Mouse (Mus musculus) limb, embryonic 14.5 days (tissue): ENCODE measurements around the gene Fam126a. TPM values are rescaled to one million over a fixed set of nuclear protein-coding genes. Genes with fewer than 3 reads are reported as not detected.

Experiments used
- ATAC-seq: fragments of 200-750 bp; cut with Nextera tagmentation; 2 replicates; pipeline ENCODE4 v1.8.0; 2017; ENCODE audit warnings: low read depth, moderate number of reproducible peaks, moderate TSS enrichment; ENCODE audit not compliant: low FRiP score
- DNase-seq: peaks from one replicate; pipeline ENCODE4 v3.0.0-alpha.2; 2015; ENCODE audit warnings: low spot score
- H3K27ac ChIP-seq: fragments of 300-500 bp; sonication (generic); replicated peaks from 2 replicates; pipeline ENCODE4 v1.5.1; 2014; ENCODE audit warnings: low read depth, mild to moderate bottlenecking, low read length, moderate library complexity, mixed read lengths
- H3K27me3 ChIP-seq: fragments of 300-500 bp; sonication (generic); 2 replicates; pipeline ENCODE4 v1.6.1; 2014; ENCODE audit warnings: low read length, mixed read lengths; ENCODE audit not compliant: control insufficient read depth, insufficient read depth
- H3K36me3 ChIP-seq: fragments of 300-500 bp; sonication (generic); 2 replicates; pipeline ENCODE4 v1.6.1; 2014; ENCODE audit warnings: mild to moderate bottlenecking, low read length, moderate library complexity, mixed read lengths; ENCODE audit not compliant: control insufficient read depth, insufficient read depth
- H3K4me1 ChIP-seq: fragments of 300-500 bp; sonication (generic); 2 replicates; pipeline ENCODE4 v1.6.1; 2014; ENCODE audit warnings: antibody characterized with exemption, low read length, mixed read lengths; ENCODE audit not compliant: control insufficient read depth, insufficient read depth
- H3K4me2 ChIP-seq: fragments of 300-500 bp; sonication (generic); replicated peaks from 2 replicates; pipeline ENCODE4 v1.6.1; 2014; ENCODE audit warnings: low read depth, mild to moderate bottlenecking, low read length, moderate library complexity; ENCODE audit not compliant: severe bottlenecking
- H3K4me3 ChIP-seq: fragments of 300-500 bp; sonication (generic); replicated peaks from 2 replicates; pipeline ENCODE4 v1.5.1; 2014; ENCODE audit warnings: low read length
- H3K9ac ChIP-seq: fragments of 300-500 bp; sonication (generic); 2 replicates; pipeline ENCODE4 v1.6.1; 2014; ENCODE audit warnings: mild to moderate bottlenecking, low read depth, low read length, moderate library complexity; ENCODE audit not compliant: severe bottlenecking
- H3K9me3 ChIP-seq: fragments of 300-500 bp; sonication (generic); 2 replicates; pipeline ENCODE4 v1.6.1; 2016; ENCODE audit warnings: low read length; ENCODE audit not compliant: control insufficient read depth
- POLR2A ChIP-seq: fragments of 200-500 bp; IDR thresholded peaks from 2 replicates; pipeline ENCODE4 v1.8.0; 2012; ENCODE audit warnings: inconsistent platforms, mild to moderate bottlenecking, moderate library complexity, borderline replicate concordance; ENCODE audit not compliant: insufficient read depth, insufficient read length; ENCODE audit errors: extremely low read depth
- WGBS: fragments of 180-500 bp; shearing (Covaris S2); extraction: QIAGEN DNeasy Blood & Tissue Kit; methylation state at CpG from one replicate; pipeline ENCODE4 v1.1.7; 2014; 5-methylcytosine and 5-hydroxymethylcytosine counted together
- polyA plus RNA-seq, 2 experiments: library from polyadenylated mRNA; depleted of rRNA in 1 of 2; stranded (reverse) in 1 of 2; unstranded in 1 of 2; fragments of >200 nt; fragmentation: Nextera tagmentation in 1 of 2; extraction: Ambion mirVana in 1 of 2; gene quantifications; 2 replicates each; pipeline versions ENCODE4 v1.2.1 to v1.2.3; 2012 to 2014

The Fam126a gene
- polyA plus RNA-seq, 2 experiments, result 23.4 to 38.5 TPM

GRCm38 (mm10) chr5:23893864-23894771, 136.4 kb downstream of the Fam126a start:
- H3K4me2 ChIP-seq, result no peak overlapping the region
- no peaks in the 10 kb centered on the region for H3K36me3 ChIP-seq
- no peak overlapping the region for H3K27ac ChIP-seq
- TF ChIP-seq POLR2A, result no peak
- WGBS, result 75% methylated on average over 11 of the region's 11 CpGs
- H3K27me3 ChIP-seq, result no peaks in the 10 kb centered on the region
- no peaks in the 10 kb centered on the region for H3K4me1 ChIP-seq
- no peaks in the 10 kb centered on the region for H3K9me3 ChIP-seq
- DNase-seq (no peak), ATAC-seq (no peak)
- no peak overlapping the region for H3K4me3 ChIP-seq
- no peak overlapping the region for H3K9ac ChIP-seq

- Histone ChIP-seq H3K4me2 (no peak overlapping the region), H3K4me3 (no peak overlapping the region), H3K36me3 (no peaks in the 10 kb centered on the region), H3K27ac (no peak overlapping the region), H3K4me1 (no peaks in the 10 kb centered on the region), H3K9ac (no peak overlapping the region), H3K27me3 (no peaks in the 10 kb centered on the region), H3K9me3 (no peaks in the 10 kb centered on the region)
- WGBS, result 81% methylated on average over 5 of the region's 5 CpGs
- ATAC-seq (no peak), DNase-seq (no peak)
- no peak for TF ChIP-seq POLR2A
Observed at GRCm38 (mm10) chr5:23893156-23893863, 137.2 kb downstream of the Fam126a start.

- WGBS, result 34% methylated on average over 10 of the region's 10 CpGs
- DNase-seq (peak; percentile 70), ATAC-seq (no peak)
- Histone ChIP-seq H3K9me3 (no peaks in the 10 kb centered on the region), H3K4me3 (no peak overlapping the region), H3K36me3 (no peaks in the 10 kb centered on the region), H3K4me1 (no peaks in the 10 kb centered on the region), H3K27ac (no peak overlapping the region), H3K4me2 (no peak overlapping the region), H3K9ac (no peak overlapping the region), H3K27me3 (no peaks in the 10 kb centered on the region)
- TF ChIP-seq POLR2A, result no peak
Observed at GRCm38 (mm10) chr5:23890734-23891133, 139.8 kb downstream of the Fam126a start.

- Histone ChIP-seq H3K27me3 (no peaks in the 10 kb centered on the region), H3K4me1 (no peaks in the 10 kb centered on the region), H3K4me3 (no peak overlapping the region), H3K27ac (no peak overlapping the region), H3K4me2 (no peak overlapping the region), H3K9ac (no peak overlapping the region), H3K36me3 (no peaks in the 10 kb centered on the region), H3K9me3 (no peaks in the 10 kb centered on the region)
- DNase-seq (no peak), ATAC-seq (no peak)
- TF ChIP-seq POLR2A, result no peak
- 65% methylated on average over 4 of the region's 4 CpGs for WGBS
Observed at GRCm38 (mm10) chr5:23889461-23889860, 141.0 kb downstream of the Fam126a start.

- WGBS, result 66% methylated on average over 3 of the region's 3 CpGs
- no peaks in the 10 kb centered on the region for H3K4me1 ChIP-seq
Observed at GRCm38 (mm10) chr5:23887111-23887510, 143.4 kb downstream of the Fam126a start.

More at GRCm38 (mm10) chr5:23887111-23887510, 143.4 kb downstream of the Fam126a start:
- ATAC-seq (no peak), DNase-seq (no peak)
- H3K4me3 ChIP-seq, result no peak overlapping the region
- TF ChIP-seq POLR2A, result no peak
- H3K36me3 ChIP-seq, result no peaks in the 10 kb centered on the region
- no peak overlapping the region for H3K4me2 ChIP-seq
- H3K9ac ChIP-seq, result no peak overlapping the region
- no peak overlapping the region for H3K27ac ChIP-seq
- no peaks in the 10 kb centered on the region; the same call in 1 of the 2 replicates for H3K9me3 ChIP-seq
- no peaks in the 10 kb centered on the region for H3K27me3 ChIP-seq
